20 mouse cellular contexts compared by ENCODE assay signal in the genomic region with DNA sequence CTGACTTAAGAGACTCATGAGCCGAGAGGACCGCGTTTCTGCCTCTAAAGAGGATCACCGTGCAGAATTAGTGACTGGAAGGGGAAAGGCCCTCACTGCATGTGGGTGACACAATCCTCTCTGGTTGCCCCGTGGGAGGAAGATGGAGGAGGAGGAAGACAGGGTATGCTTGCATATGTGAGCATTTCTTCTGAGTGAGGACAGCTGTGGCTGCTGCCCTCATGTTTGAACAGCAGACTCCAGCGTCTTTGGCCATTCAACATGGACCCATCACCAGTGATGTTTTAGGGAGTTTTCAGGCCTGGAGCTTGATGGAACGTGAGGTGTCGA. TPM values are rescaled to one million over a fixed set of nuclear protein-coding genes. Genes with fewer than 3 reads are reported as not detected.
DNase-seq lines count a peak whose midpoint lies in the region; ATAC-seq and TF ChIP-seq lines count a peak whose summit lies in the region.
"Had no signal": no experiment of that assay in that cellular context is flagged by ENCODE, and none has a peak within 500 bp of the region (broad histone marks: within the 10 kb centered on the region; RNA-seq: fewer than 3 reads in every experiment).

No protein-coding gene starts in this region.

- peak; percentile 84 for DNase-seq in heart, adult 11 months
- no peak for DNase-seq in heart, postnatal 4 days
- DNase-seq in lung, embryonic 14.5 days = no peak
- DNase-seq in lung, postnatal 0 days (ENCODE audit: low spot score) = no peak
- peak; percentile 6 to 42 for DNase-seq in spleen, postnatal 4 days (ENCODE audit: low spot score in 2 of 2)
- no peak for DNase-seq in spleen, adult 18-20 months
- no peak for DNase-seq in gastrocnemius, postnatal 10 days
- DNase-seq: adrenal gland, postnatal 14 days; cerebellum, adult 18-20 months; cerebellum, postnatal 10 days; gastrocnemius, adult 2 months; gastrocnemius, postnatal 36 days; heart, adult 18-20 months had no signal

- no peaks in the 10 kb centered on the region for H3K9me3 ChIP-seq in lung, embryonic 14.5 days (ENCODE audit: low read depth, low read length)
- H3K9me3 ChIP-seq in lung, postnatal 0 days (ENCODE audit: low read length) = no peaks in the 10 kb centered on the region
- H3K9me3 ChIP-seq: embryonic facial prominence, embryonic 15.5 days; forebrain, embryonic 10.5 days; heart, embryonic 15.5 days; hindbrain, embryonic 15.5 days had no signal

- WGBS in lung, embryonic 14.5 days = 67% methylated on average over 8 of the region's 8 CpGs
- 72% methylated on average over 8 of the region's 8 CpGs for WGBS in lung, postnatal 0 days

- H3K9ac ChIP-seq in lung, embryonic 14.5 days = no peak overlapping the region
- no peak overlapping the region for H3K9ac ChIP-seq in lung, postnatal 0 days (replicated peaks; ENCODE audit: low read depth)
- H3K9ac ChIP-seq: embryonic facial prominence, embryonic 15.5 days; heart, embryonic 15.5 days; hindbrain, embryonic 15.5 days had no signal

- no peaks in the 10 kb centered on the region for H3K36me3 ChIP-seq in lung, embryonic 14.5 days (ENCODE audit: insufficient read depth)
- H3K36me3 ChIP-seq in lung, postnatal 0 days (ENCODE audit: insufficient read depth, low read length) = no peaks in the 10 kb centered on the region
- H3K36me3 ChIP-seq: embryonic facial prominence, embryonic 15.5 days; forebrain, embryonic 10.5 days; heart, embryonic 15.5 days; hindbrain, embryonic 15.5 days had no signal

- no peaks in the 10 kb centered on the region for H3K27me3 ChIP-seq in lung, embryonic 14.5 days (ENCODE audit: insufficient read depth, low read length)
- H3K27me3 ChIP-seq in lung, postnatal 0 days (replicated peaks; ENCODE audit: insufficient read depth, low read length) = no peaks in the 10 kb centered on the region
- H3K27me3 ChIP-seq: embryonic facial prominence, embryonic 15.5 days; heart, embryonic 15.5 days had no signal

- H3K4me1 ChIP-seq in lung, embryonic 14.5 days (ENCODE audit: insufficient read depth) = peaks cover 8% of the 10 kb centered on the region
- peaks cover 2% of the 10 kb centered on the region; the same call in 1 of the 2 replicates for H3K4me1 ChIP-seq in lung, postnatal 0 days (ENCODE audit: insufficient read depth, low read depth, low read length)
- H3K4me1 ChIP-seq: forebrain, embryonic 10.5 days; hindbrain, embryonic 15.5 days had no signal

- no peak for TF ChIP-seq EP300 in lung, postnatal 0 days (IDR thresholded peaks at IDR 0.05)

- H3K27ac ChIP-seq in lung, embryonic 14.5 days (ENCODE audit: low read depth) = peak overlapping the region; percentile 48
- no peak overlapping the region for H3K27ac ChIP-seq in lung, postnatal 0 days (ENCODE audit: low read length)
- H3K27ac ChIP-seq: embryonic facial prominence, embryonic 15.5 days; forebrain, embryonic 10.5 days; gastrocnemius, adult 2 months; heart, embryonic 15.5 days; hindbrain, embryonic 15.5 days had no signal

- no peak for TF ChIP-seq CTCF in lung, embryonic 14.5 days (IDR thresholded peaks at IDR 0.05; ENCODE audit: low read depth)
- no peak for TF ChIP-seq CTCF in lung, postnatal 0 days (IDR thresholded peaks at IDR 0.05)

- no peak overlapping the region for H3K4me2 ChIP-seq in lung, embryonic 14.5 days
- H3K4me2 ChIP-seq in lung, postnatal 0 days (replicated peaks; ENCODE audit: low read depth, low read length) = no peak overlapping the region
- H3K4me2 ChIP-seq: embryonic facial prominence, embryonic 15.5 days; heart, embryonic 11.5 days; heart, embryonic 15.5 days; hindbrain, embryonic 15.5 days had no signal

- ATAC-seq in lung, embryonic 14.5 days (ENCODE audit: insufficient read depth) = no peak
- no peak for ATAC-seq in lung, postnatal 0 days
- ATAC-seq: forebrain, embryonic 14.5 days had no signal

- no peak overlapping the region for H3K4me3 ChIP-seq in lung, embryonic 14.5 days (ENCODE audit: low read depth, low read length)
- H3K4me3 ChIP-seq in lung, postnatal 0 days (ENCODE audit: low read depth, low read length) = no peak overlapping the region
- H3K4me3 ChIP-seq: embryonic facial prominence, embryonic 15.5 days; erythroblast, embryonic 14.5 days; forebrain, embryonic 10.5 days; gastrocnemius, adult 2 months; heart, embryonic 15.5 days; hindbrain, embryonic 15.5 days had no signal

RNA-seq across cellular contexts. Expression of gene Cyld, which starts 10.0 kb away (rescaled TPM):
- 10 to 100 TPM; 18.8 to 20.3 TPM for total RNA-seq in heart, postnatal 4 days (2021)
- polyA plus RNA-seq in lung, embryonic 14.5 days (2014; fragmentation: Nextera tagmentation; extraction: Ambion mirVana) = 14.4 and 16.3 TPM in 2 replicates
- 9.5 and 11.4 TPM in 2 replicates for polyA plus RNA-seq in lung, postnatal 0 days (2015; fragmentation: Nextera tagmentation; extraction: Ambion mirVana)
- 10 to 100 TPM; 12.2 to 14.2 TPM for total RNA-seq in gastrocnemius, postnatal 10 days (2021)

RNA-seq across cellular contexts. Expression of gene Nod2, which starts 39.8 kb away (rescaled TPM):
- 1 to 10 TPM in 1 of 2 experiments, under 1 TPM in 1; 0.79 to 1.1 TPM for total RNA-seq in heart, postnatal 4 days (2021)
- polyA plus RNA-seq in lung, embryonic 14.5 days (2014; fragmentation: Nextera tagmentation; extraction: Ambion mirVana) = 0.13 and 0.31 TPM in 2 replicates
- polyA plus RNA-seq in lung, postnatal 0 days (2015; fragmentation: Nextera tagmentation; extraction: Ambion mirVana) = 0.27 and 0.31 TPM in 2 replicates
- total RNA-seq in gastrocnemius, postnatal 10 days (2021) = 1 to 10 TPM; 1.1 to 1.4 TPM
- polyA plus RNA-seq: erythroblast, embryonic 14.5 days; hindbrain, embryonic 15.5 days had no signal

RNA-seq across cellular contexts. Expression of gene Snx20, which starts 50.9 kb away (rescaled TPM):
- 1 to 10 TPM; 1.2 to 2.1 TPM for total RNA-seq in heart, postnatal 4 days (2021)
- polyA plus RNA-seq in lung, embryonic 14.5 days (2014; fragmentation: Nextera tagmentation; extraction: Ambion mirVana) = 2.9 TPM in 2 replicates
- polyA plus RNA-seq in lung, postnatal 0 days (2015; fragmentation: Nextera tagmentation; extraction: Ambion mirVana) = 5.4 and 6.5 TPM in 2 replicates
- 1 to 10 TPM in 1 of 2 experiments, under 1 TPM in 1; 0.63 to 1.1 TPM for total RNA-seq in gastrocnemius, postnatal 10 days (2021)

Comparison
In these comparisons a context has a peak if more than half of its experiments do, and no peak if none do; other contexts are left out.
1. DNase-seq: peak in heart, adult 11 months (single experiment) and spleen, postnatal 4 days (2 of 2); none in heart, postnatal 4 days (single experiment), lung, embryonic 14.5 days (single experiment), lung, postnatal 0 days (single experiment), spleen, adult 18-20 months (0 of 2) and gastrocnemius, postnatal 10 days (single experiment).